Mouse (Mus musculus) adrenal gland, adult (tissue): ENCODE measurements around the gene Cetn3.

Experiments
- DNase-seq, 2 experiments: peaks; one replicate each; pipeline ENCODE4 v3.0.0; 2022 to 2023; ENCODE audit warnings: low spot score in 1 of 2; ENCODE audit not compliant: inconsistent age in 2 of 2

The Cetn3 gene

GRCm38 (mm10) chr13:81782971-81783404 lies at the start of gene Cetn3:
TSS of gene Cetn3 (plus strand) at chr13:81783077.
- peak; percentile 94 to 98 for DNase-seq

DNA sequence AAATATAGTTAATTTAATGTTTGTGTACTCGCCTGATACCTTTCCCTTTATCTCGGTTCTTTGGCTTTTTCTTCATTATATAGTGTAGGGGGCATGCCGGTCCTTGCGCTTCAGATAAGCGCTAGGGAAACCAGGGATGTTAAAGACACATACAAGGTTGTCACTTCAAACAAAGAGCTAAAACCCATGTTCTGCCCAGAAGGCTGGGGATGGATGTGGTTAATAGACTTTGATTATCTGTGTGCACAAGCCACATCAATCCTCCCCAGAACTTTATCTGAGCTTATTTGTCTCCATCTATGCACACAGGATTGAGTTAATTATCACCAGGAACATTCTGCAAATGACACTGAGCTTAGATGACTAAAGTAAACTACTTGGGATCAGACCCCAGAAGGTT lies 46.3 kb upstream of the Cetn3 start:
- no peak for DNase-seq

GRCm38 (mm10) chr13:81740898-81741297 lies 42.0 kb upstream of the Cetn3 start:
- DNase-seq, result no peak

- DNase-seq, result no peak
Measured at GRCm38 (mm10) chr13:81743391-81744091, 39.3 kb upstream of the Cetn3 start.

DNA sequence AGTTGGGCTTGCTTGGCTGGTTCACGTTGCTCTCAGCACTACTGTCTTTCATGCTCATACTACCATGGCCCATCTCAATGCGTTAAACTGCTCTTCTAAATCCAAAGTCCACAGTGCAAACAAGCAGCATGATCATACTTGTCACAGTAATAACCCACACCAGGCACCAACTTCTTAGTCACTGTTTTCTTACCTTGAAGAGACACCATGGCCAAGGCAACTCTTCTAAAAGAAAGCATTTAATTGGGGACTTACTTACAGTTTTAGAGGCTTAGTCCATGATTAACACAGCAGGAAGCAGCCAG lies 38.8 kb upstream of the Cetn3 start:
- DNase-seq, result no peak

DNA sequence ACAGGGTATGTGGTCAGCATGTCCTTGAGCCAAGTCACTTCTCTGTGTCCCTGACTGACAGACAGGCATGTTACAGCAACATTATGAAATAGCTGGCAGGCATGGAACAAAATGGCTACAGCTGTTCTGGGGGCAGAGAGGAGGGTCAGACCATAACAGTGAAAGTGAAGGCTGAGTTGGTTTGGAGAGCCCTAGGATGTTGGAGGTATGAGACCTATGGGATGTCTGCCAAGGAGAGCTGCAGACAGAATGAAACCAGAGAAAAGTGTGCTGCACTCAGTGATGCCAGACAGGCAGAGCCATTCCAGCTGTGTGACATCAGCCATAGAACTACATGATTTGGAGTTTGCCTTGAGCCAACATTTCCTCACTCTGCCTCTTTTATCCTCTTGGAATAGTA lies 28.0 kb upstream of the Cetn3 start:
- DNase-seq, result peak in 1 of 2 experiments; percentile 70

DNA sequence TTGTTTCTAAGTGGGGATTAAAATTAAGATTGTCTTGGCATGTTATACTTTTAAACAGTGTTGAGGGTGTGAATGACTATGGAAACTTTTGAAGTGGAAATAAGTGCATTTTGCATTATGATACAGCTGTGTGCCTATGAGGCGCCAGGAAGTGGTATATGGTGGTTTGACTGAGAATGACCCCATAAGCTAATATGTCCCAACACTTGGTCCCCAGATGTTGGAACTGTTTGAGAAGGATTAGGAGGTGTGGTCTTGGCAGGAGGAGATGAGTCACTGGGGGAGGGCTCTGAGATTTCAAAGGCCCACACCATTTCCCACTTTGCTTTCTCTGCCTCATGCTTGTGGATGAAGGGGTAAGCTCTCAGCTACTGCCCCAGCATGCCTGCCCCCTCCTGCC lies 27.6 kb upstream of the Cetn3 start:
- DNase-seq, result no peak

DNA sequence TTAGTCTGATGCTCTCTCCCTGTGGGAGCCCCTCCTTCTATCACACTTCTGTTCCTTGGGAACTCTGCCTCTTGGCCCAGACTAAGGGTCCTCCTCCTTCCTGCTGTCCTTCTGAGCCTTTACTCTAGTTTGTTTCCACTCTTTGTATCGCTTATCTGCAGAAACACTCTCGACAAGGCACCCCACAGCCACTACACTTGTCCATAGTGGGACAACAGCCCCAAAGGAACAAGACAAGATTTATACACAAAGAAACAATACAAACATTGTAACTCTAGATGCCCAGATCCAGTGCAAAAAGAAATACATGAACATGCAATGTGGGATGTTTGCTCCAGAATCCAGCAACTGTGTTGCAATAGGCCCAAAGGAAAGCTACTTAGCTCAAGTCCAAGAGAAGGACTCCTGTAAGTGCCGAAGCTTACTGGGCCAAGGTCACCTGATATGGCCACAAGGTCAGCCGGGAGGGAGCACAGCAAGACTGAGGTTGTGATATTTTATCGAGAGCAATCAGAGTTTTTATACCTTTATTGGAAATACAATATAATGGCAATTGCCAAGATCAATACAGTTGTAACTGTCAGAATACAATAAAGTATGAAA lies 25.7 kb upstream of the Cetn3 start:
- DNase-seq, result peak; percentile 45 to 72

GRCm38 (mm10) chr13:81760379-81760778 lies 22.5 kb upstream of the Cetn3 start:
- DNase-seq, result peak; percentile 40 to 83

GRCm38 (mm10) chr13:81761566-81762186 lies 21.2 kb upstream of the Cetn3 start:
- DNase-seq, result peak; percentile 34 to 85

- no peak for DNase-seq
Measured at GRCm38 (mm10) chr13:81764173-81764572, 18.7 kb upstream of the Cetn3 start.

DNA sequence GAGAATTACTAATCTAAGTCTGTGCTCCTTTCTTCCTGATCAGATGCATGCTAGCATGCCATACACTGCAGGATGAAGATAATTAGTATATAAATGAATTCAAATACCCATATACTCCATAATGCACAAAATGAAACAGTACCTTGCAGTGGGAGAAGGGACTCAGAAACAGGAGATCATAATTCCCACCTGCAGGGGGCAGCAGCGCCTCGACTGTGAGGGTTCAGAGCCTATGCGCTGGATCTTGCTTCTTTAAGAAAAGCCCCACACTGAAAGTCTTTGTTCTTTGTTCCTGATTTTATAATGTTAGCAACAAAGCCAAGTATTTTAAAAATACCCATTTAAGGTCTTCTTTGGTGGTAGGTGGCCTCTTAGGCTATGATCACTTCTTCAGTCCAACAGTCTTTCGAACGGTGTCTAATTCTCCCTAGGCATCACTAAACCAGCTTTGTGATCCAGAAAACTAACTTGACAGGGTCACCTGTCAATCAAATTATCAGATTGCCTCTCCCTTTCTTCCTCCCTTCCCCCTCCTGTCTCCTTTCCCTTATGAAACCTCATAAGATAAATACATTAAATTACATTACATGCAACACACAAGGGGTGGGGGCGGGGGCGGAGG lies 15.7 kb upstream of the Cetn3 start:
- DNase-seq, result peak; percentile 61 to 90

DNA sequence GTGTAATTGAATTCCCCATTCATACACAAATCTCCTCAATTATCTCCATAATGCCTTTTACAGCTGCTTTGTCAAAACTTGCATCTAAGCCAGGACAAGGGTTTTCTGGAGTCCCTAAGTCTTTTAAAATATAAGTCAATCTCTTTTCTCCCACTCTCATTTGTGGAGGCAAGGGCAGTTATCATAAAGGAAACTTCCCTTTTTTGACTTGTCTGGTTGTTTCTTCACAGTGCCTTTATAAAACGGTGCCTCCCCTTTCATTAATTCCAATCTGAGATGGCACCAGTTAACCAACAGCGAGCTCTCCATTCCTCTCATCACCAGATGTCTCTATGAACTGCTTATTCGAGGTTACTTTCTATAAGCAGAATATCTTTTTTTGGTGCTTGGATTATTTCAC lies 6.7 kb upstream of the Cetn3 start:
- DNase-seq, result no peak

DNA sequence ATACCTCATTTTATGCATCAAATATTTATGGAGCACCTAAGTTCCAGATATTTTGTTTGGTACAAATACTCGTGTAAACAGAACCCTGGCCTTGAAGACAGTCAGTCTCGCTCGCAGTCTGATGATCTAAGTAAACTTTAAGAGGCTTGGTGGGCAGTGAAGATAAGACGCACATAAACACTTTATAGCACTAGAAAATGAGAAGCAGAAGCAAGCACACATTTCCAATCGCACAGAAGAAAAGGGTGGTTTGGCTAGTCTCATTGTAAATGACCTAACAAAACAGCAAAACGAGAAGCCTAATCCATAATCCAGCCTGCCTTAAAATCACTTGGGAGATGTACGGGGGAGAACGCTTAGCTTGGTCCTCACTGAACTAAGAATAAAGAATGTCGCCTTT lies 402 bp upstream of the Cetn3 start:
- no peak for DNase-seq

DNA sequence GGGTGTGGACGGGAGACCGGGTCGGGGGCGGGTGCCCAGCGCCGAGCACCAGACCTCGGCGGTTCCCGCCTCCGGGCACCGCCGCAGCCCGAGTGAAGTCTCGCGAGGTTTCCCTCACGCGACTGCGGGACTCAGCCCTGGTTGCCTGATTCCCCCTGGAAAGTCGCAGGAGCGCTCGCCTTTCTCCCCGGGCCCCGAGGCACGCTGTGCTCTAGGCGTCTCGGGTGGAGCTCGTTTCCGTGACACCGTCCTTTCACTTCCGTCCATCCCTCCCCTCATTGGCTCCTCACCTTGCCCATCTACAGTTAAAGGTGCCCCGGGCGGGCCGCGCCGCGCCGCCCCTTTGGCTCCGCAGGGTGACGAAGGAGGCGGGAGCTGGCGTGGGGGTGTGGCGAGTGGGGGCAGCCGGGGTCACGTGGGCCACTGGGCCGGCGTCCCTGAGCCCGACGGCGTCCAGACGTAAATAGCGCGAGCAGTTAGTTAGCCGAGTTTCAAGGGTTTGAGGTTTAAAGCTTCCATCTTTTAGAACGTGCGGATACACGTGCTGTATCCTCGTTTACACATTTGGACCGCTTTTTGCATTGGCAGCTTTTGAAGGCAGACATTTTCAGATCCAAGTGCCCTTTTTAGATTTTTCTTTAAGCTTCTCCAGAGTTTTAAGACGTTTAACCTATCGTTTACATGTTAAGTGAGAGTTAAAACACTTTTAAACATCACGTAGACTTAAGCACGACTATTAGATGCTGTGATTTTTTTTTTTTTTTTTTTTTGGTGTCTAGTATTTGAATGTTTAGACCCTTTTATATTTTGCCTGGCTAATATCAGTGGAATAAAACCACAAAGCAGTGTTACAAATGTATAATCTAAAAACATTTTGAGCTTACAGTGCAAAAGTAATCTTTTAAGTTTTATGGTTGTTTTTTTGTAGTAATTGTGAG lies 797 bp downstream of the Cetn3 start:
- peak; percentile 98 to 99 for DNase-seq

DNA sequence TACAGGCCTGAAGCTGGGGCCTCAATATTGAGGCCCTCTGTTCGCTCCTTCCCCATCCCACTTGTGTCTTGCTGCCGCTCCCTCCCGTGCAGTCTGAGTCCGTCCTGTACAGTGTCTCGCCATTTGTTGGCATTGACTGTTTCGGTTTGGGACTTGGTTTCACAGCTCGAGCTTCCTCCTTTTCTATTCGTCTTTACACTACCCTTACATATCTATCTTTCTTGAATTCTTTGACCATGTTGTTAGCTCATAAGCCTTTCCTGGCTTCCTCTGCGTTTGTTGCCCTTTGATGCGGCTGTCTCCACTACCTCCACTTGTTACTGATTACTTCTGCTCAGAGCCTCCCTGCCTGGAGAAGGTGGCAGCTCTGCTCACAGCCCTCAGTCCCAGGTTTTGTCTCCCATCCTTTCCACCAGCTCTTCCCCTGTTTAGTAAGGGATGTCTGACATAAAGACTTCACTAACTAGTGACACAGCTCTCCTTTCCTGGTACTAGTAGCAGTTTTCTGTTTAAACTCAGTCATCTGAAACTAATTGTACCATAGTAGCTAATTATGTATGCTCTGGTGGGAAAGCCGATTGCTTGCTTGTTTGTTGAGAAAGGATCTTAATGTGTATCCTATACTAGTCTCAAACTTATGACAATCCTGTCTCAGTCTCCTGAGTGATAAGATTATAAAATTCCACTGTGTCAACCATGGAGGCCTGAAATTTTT lies 3.0 kb downstream of the Cetn3 start:
- no peak for DNase-seq

DNA sequence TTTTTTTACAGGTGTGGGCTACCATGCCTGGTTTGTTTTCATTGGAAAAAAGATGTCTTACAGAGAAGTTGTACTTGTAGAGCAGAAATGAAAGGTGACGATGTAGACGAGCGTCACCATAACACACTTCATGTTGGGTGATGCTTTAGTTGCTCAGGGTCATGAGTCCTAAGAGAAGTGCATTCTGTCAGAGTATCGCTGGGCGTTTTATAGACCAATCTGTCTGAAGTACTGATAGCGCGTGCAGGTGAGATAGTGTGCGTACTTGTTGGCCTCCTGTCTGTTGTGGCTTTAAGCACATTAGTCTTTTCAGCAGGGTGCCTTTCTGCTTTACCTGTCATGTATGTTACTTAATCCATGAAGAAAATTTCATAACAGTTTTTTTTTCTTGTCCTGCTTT lies 7.3 kb downstream of the Cetn3 start:
- DNase-seq, result no peak

GRCm38 (mm10) chr13:81791861-81792260 lies 9.0 kb downstream of the Cetn3 start:
- DNase-seq, result peak; percentile 54 to 73

DNA sequence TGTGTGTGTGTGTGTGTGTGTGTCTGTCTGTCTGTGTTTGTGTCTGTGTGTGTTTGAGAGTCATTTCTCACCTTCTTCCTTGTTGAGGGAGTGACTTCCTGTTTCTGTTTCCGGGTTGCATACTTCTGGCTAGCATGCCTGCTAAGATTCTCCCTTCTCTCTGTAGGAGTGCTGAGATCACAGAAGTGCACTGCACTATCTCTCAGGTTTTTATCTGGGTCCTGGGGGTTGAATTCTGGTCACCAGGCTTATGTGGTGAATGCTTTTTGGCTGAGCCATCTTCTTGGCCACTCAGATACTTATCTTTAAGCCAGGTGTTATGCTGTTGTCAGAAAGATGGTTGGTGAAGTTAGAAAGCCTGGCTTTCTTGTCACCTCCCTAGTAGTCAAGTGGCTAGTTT lies 11.0 kb downstream of the Cetn3 start:
- no peak for DNase-seq

- no peak for DNase-seq
Measured at GRCm38 (mm10) chr13:81801121-81801520, 18.2 kb downstream of the Cetn3 start.
